Mouse (Mus musculus) heart, embryonic 13.5 days (tissue): ENCODE results near the gene Rapgef3. TPM values are rescaled to one million over a fixed set of nuclear protein-coding genes. Genes with fewer than 3 reads are reported as not detected.

Experiments
- polyA plus RNA-seq: library from polyadenylated mRNA; unstranded; fragments of >200 nt; fragmentation: Nextera tagmentation; extraction: Ambion mirVana; gene quantifications from 2 replicates; pipeline ENCODE4 v1.2.1, GENCODE M21; 2015

Gene Rapgef3
- polyA plus RNA-seq, 1 experiment from 2014 or later = 22.1 TPM

Other genes with a start within 250 kb of the Rapgef3 start
- 17.9 and 18.5 TPM in 2 replicates for gene Rpap3, start 62.1 kb downstream of the Rapgef3 start, polyA plus RNA-seq
- 0.23 and 0.45 TPM in 2 replicates for gene Endou, start 36.6 kb downstream of the Rapgef3 start, polyA plus RNA-seq
- gene Slc48a1, start 10.5 kb upstream of the Rapgef3 start, polyA plus RNA-seq = 70.2 and 70.8 TPM in 2 replicates
- gene Hdac7, start 76.5 kb upstream of the Rapgef3 start, polyA plus RNA-seq = 23.4 and 23.7 TPM in 2 replicates
- 1.1 TPM in 2 replicates for gene Vdr, start 142.7 kb upstream of the Rapgef3 start, polyA plus RNA-seq
- gene Tmem106c, start 196.2 kb upstream of the Rapgef3 start, polyA plus RNA-seq = 29.6 and 36.5 TPM in 2 replicates
- gene Col2a1, start 236.7 kb upstream of the Rapgef3 start, polyA plus RNA-seq = 26.1 and 27.8 TPM in 2 replicates